Mouse (Mus musculus): ENCODE results near the gene Fmnl3. TPM values are rescaled to one million over a fixed set of nuclear protein-coding genes. Genes with fewer than 3 reads are reported as not detected.

Fmnl3 gene
- polyA plus RNA-seq, 1 experiment from 2014 or later = 8.0 TPM

GRCm38 (mm10) chr15:99307476-99307875 lies 62.8 kb downstream of the Fmnl3 start:
- TF ChIP-seq CTCF (IDR thresholded peaks at IDR 0.05; ENCODE audit: low read depth) (no peak), EP300 (optimal IDR thresholded peaks at IDR 0.05) (no peak)
- WGBS = 81% methylated on average over 9 of the region's 9 CpGs
- no peak for ATAC-seq (ENCODE audit: low FRiP score, low TSS enrichment)

GRCm38 (mm10) chr15:99296213-99296612 lies 74.1 kb downstream of the Fmnl3 start:
- H3K27me3 ChIP-seq (ENCODE audit: control insufficient read depth, insufficient read depth, low read length) = no peaks in the 10 kb centered on the region
- H3K27ac ChIP-seq (replicated peaks) = no peak overlapping the region
- no peaks in the 10 kb centered on the region for H3K4me1 ChIP-seq (replicated peaks; ENCODE audit: control insufficient read depth, insufficient read depth)
- H3K9ac ChIP-seq (ENCODE audit: low read length) = no peak overlapping the region
- H3K4me3 ChIP-seq (ENCODE audit: low read depth, low read length) = peak overlapping the region; percentile 62; the same call in 1 of the 2 replicates
- no peak for TF ChIP-seq EP300 (optimal IDR thresholded peaks at IDR 0.05)
- TF ChIP-seq CTCF (IDR thresholded peaks at IDR 0.05; ENCODE audit: low read depth) = no peak
- no peaks in the 10 kb centered on the region for H3K36me3 ChIP-seq (ENCODE audit: control insufficient read depth, insufficient read depth, low read length)
- peak overlapping the region; percentile 73; the same call in 1 of the 2 replicates for H3K4me2 ChIP-seq (replicated peaks; ENCODE audit: low read depth)
- ATAC-seq (ENCODE audit: low FRiP score, low TSS enrichment) = no peak
- H3K9me3 ChIP-seq (ENCODE audit: control insufficient read depth, low read length) = no peaks in the 10 kb centered on the region
- no peak for DNase-seq (ENCODE audit: low spot score)
- 44% methylated on average over 5 of the region's 5 CpGs for WGBS

More at GRCm38 (mm10) chr15:99307476-99307875, 62.8 kb downstream of the Fmnl3 start:
- Histone ChIP-seq H3K9me3 (ENCODE audit: control insufficient read depth, low read length) (no peaks in the 10 kb centered on the region), H3K9ac (ENCODE audit: low read length) (no peak overlapping the region), H3K27me3 (ENCODE audit: control insufficient read depth, insufficient read depth, low read length) (no peaks in the 10 kb centered on the region), H3K4me1 (replicated peaks; ENCODE audit: control insufficient read depth, insufficient read depth) (no peaks in the 10 kb centered on the region), H3K36me3 (ENCODE audit: control insufficient read depth, insufficient read depth, low read length) (peaks cover 50% of the 10 kb centered on the region), H3K27ac (replicated peaks) (no peak overlapping the region), H3K4me3 (ENCODE audit: low read depth, low read length) (no peak overlapping the region), H3K4me2 (replicated peaks; ENCODE audit: low read depth) (no peak overlapping the region)
- no peak for DNase-seq (ENCODE audit: low spot score)

- H3K27me3 ChIP-seq (ENCODE audit: control insufficient read depth, insufficient read depth, low read length) = no peaks in the 10 kb centered on the region
- WGBS = 3% methylated on average over 13 of the region's 17 CpGs
- no peaks in the 10 kb centered on the region for H3K36me3 ChIP-seq (ENCODE audit: control insufficient read depth, insufficient read depth, low read length)
- peak within 1 kb of the TSS; percentile 85 for H3K27ac ChIP-seq (replicated peaks)
- H3K4me3 ChIP-seq (ENCODE audit: low read depth, low read length) = peak within 1 kb of the TSS; percentile 62
- no peak for TF ChIP-seq CTCF (IDR thresholded peaks at IDR 0.05; ENCODE audit: low read depth)
- H3K4me2 ChIP-seq (replicated peaks; ENCODE audit: low read depth) = peak within 1 kb of the TSS; percentile 73
- no peaks in the 10 kb centered on the region for H3K4me1 ChIP-seq (replicated peaks; ENCODE audit: control insufficient read depth, insufficient read depth)
- peak; percentile 10 for ATAC-seq (ENCODE audit: low FRiP score, low TSS enrichment)
- no peaks in the 10 kb centered on the region for H3K9me3 ChIP-seq (ENCODE audit: control insufficient read depth, low read length)
- no peak for DNase-seq (ENCODE audit: low spot score)
- peak within 1 kb of the TSS; percentile 61 for H3K9ac ChIP-seq (ENCODE audit: low read length)
Observed at GRCm38 (mm10) chr15:99295484-99295981, 74.7 kb downstream of the Fmnl3 start, which contains the start of gene Fam186b. Gene Fam186b, minus strand, starts transcription at chr15:99295888.

GRCm38 (mm10) chr15:99294813-99295374 lies 75.4 kb downstream of the Fmnl3 start, which contains the start of gene Prpf40b:
Gene Prpf40b, plus strand, starts transcription at chr15:99295087.
- H3K4me1 ChIP-seq (replicated peaks; ENCODE audit: control insufficient read depth, insufficient read depth) = no peaks in the 10 kb centered on the region
- H3K4me2 ChIP-seq (replicated peaks; ENCODE audit: low read depth) = peak within 1 kb of the TSS; percentile 73
- TF ChIP-seq EP300 (optimal IDR thresholded peaks at IDR 0.05) (no peak), CTCF (IDR thresholded peaks at IDR 0.05; ENCODE audit: low read depth) (peak; percentile 66)

GRCm38 (mm10) chr15:99294287-99294686 lies 76.0 kb downstream of the Fmnl3 start:
- no peaks in the 10 kb centered on the region for H3K27me3 ChIP-seq (ENCODE audit: control insufficient read depth, insufficient read depth, low read length)
- no peaks in the 10 kb centered on the region for H3K4me1 ChIP-seq (replicated peaks; ENCODE audit: control insufficient read depth, insufficient read depth)
- H3K9me3 ChIP-seq (ENCODE audit: control insufficient read depth, low read length) = no peaks in the 10 kb centered on the region
- no peak for DNase-seq (ENCODE audit: low spot score)
- peak overlapping the region; percentile 62 for H3K4me3 ChIP-seq (ENCODE audit: low read depth, low read length)
- peak overlapping the region; percentile 73 for H3K4me2 ChIP-seq (replicated peaks; ENCODE audit: low read depth)
- no peak overlapping the region for H3K27ac ChIP-seq (replicated peaks)
- ATAC-seq (ENCODE audit: low FRiP score, low TSS enrichment) = no peak
- WGBS = 14% methylated on average over 16 of the region's 16 CpGs
- peak overlapping the region; percentile 61 for H3K9ac ChIP-seq (ENCODE audit: low read length)
- TF ChIP-seq CTCF (IDR thresholded peaks at IDR 0.05; ENCODE audit: low read depth) (no peak), EP300 (optimal IDR thresholded peaks at IDR 0.05) (no peak)
- H3K36me3 ChIP-seq (ENCODE audit: control insufficient read depth, insufficient read depth, low read length) = no peaks in the 10 kb centered on the region

More at GRCm38 (mm10) chr15:99294813-99295374, 75.4 kb downstream of the Fmnl3 start, which contains the start of gene Prpf40b:
- no peaks in the 10 kb centered on the region for H3K27me3 ChIP-seq (ENCODE audit: control insufficient read depth, insufficient read depth, low read length)
- no peaks in the 10 kb centered on the region for H3K9me3 ChIP-seq (ENCODE audit: control insufficient read depth, low read length)
- under 1% methylated on average over 47 of the region's 64 CpGs for WGBS
- ATAC-seq (ENCODE audit: low FRiP score, low TSS enrichment) = peak; percentile 96
- peak within 1 kb of the TSS; percentile 61 for H3K9ac ChIP-seq (ENCODE audit: low read length)
- DNase-seq (ENCODE audit: low spot score) = peak; percentile 92
- peak within 1 kb of the TSS; percentile 85 for H3K27ac ChIP-seq (replicated peaks)
- peak within 1 kb of the TSS; percentile 62 for H3K4me3 ChIP-seq (ENCODE audit: low read depth, low read length)
- no peaks in the 10 kb centered on the region for H3K36me3 ChIP-seq (ENCODE audit: control insufficient read depth, insufficient read depth, low read length)

GRCm38 (mm10) chr15:99290586-99290985 lies 79.7 kb downstream of the Fmnl3 start:
- ATAC-seq (ENCODE audit: low FRiP score, low TSS enrichment) = no peak

More at GRCm38 (mm10) chr15:99290586-99290985, 79.7 kb downstream of the Fmnl3 start:
- WGBS = 83% methylated on average over 11 of the region's 11 CpGs
- Histone ChIP-seq H3K9me3 (ENCODE audit: control insufficient read depth, low read length) (no peaks in the 10 kb centered on the region), H3K27me3 (ENCODE audit: control insufficient read depth, insufficient read depth, low read length) (no peaks in the 10 kb centered on the region), H3K9ac (ENCODE audit: low read length) (no peak overlapping the region), H3K4me2 (replicated peaks; ENCODE audit: low read depth) (no peak overlapping the region), H3K4me1 (replicated peaks; ENCODE audit: control insufficient read depth, insufficient read depth) (no peaks in the 10 kb centered on the region), H3K36me3 (ENCODE audit: control insufficient read depth, insufficient read depth, low read length) (no peaks in the 10 kb centered on the region), H3K27ac (replicated peaks) (no peak overlapping the region), H3K4me3 (ENCODE audit: low read depth, low read length) (no peak overlapping the region)
- no peak for DNase-seq (ENCODE audit: low spot score)
- TF ChIP-seq CTCF (IDR thresholded peaks at IDR 0.05; ENCODE audit: low read depth) (no peak), EP300 (optimal IDR thresholded peaks at IDR 0.05) (no peak)
